Mouse (Mus musculus): ENCODE data around the gene Kifap3. TPM values are rescaled to one million over a fixed set of nuclear protein-coding genes. Genes with fewer than 3 reads are reported as not detected.

Kifap3 gene
- polyA plus RNA-seq (2012; rRNA removed) = 31.1 and 39.8 TPM in 2 replicates

GRCm38 (mm10) chr1:163779336-163780115 is at the start of gene Kifap3:
TSS of gene Kifap3 (plus strand) at chr1:163779583.

GRCm38 (mm10) chr1:163928846-163929245 is 149.5 kb downstream of the Kifap3 start, which contains the start of gene Scyl3:
TSS of gene Scyl3 (plus strand) at chr1:163929100.

Other genes with a start within 250 kb of the Kifap3 start
- gene Mettl11b, start 54.4 kb upstream of the Kifap3 start, polyA plus RNA-seq (2012; rRNA removed) = 0.58 and 0.62 TPM in 2 replicates
- 12.9 and 17.9 TPM in 2 replicates for gene Scyl3, start 149.5 kb downstream of the Kifap3 start, polyA plus RNA-seq (2012; rRNA removed)
- 21.4 and 34.5 TPM in 2 replicates for gene BC055324, start 215.2 kb downstream of the Kifap3 start, polyA plus RNA-seq (2012; rRNA removed)
- 6.1 and 8.2 TPM in 2 replicates for gene Mettl18, start 215.3 kb downstream of the Kifap3 start, polyA plus RNA-seq (2012; rRNA removed)

Data from central nervous system, embryonic 11.5 days (tissue).